Mouse (Mus musculus) spleen, postnatal 10 days (tissue): Measurements from ENCODE around the gene Rtn4.
"Not testable (repeated sequence)": the region's sequence is repeated elsewhere in the genome, so short reads cannot be mapped to it uniquely, and the experiment has no call there.

ENCODE experiments used
- DNase-seq, 2 experiments: peaks; one replicate each; pipeline ENCODE4 v3.0.0; 2021 to 2022; ENCODE audit warnings: low spot score in 2 of 2

Gene Rtn4

DNA sequence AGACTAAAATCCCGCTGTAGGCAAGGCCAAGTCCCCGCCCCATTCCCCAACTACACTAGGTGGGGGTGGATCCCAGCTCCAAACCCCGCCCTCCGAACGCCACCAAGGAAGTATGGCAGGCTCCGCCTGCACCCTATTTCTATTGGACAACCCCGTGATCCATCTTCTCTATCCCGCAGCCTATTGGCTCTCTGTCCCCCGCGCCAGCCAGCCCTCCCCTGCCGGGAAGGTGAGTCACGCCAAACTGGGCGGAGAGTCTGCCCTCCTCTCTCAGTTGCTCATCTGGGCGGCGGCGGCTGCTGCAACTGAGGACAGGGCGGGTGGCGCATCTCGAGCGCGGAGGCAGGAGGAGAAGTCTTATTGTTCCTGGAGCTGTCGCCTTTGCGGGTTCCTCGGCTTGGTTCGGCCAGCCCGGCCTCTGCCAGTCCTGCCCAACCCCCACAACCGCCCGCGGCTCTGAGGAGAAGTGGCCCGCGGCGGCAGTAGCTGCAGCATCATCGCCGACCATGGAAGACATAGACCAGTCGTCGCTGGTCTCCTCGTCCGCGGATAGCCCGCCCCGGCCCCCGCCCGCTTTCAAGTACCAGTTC, at the start of gene Rtn4:
Gene Rtn4 (plus strand): TSS at position 265 of the 590 bp plus-strand sequence.
- peak; percentile 92 to 97 for DNase-seq

DNA sequence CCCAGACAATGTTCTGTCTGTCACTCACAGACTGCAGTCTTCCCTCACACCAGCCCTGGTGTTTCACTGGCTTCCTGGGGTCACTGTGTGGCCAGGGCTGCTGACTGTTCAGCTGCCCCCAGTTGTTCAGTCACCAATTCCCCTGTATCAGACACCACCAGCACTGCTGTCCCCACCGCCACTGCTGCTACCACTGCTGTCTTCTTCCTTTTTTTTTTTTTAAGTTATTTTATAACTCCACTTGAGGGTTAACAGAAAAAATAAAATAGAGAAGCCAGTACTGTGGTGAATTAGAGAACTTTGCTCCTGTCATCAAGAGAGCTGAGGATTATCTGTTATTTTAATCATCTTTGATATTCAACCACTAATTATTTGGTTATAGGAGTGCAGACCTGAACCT, 48.3 kb upstream of the Rtn4 start:
- no peak for DNase-seq

DNA sequence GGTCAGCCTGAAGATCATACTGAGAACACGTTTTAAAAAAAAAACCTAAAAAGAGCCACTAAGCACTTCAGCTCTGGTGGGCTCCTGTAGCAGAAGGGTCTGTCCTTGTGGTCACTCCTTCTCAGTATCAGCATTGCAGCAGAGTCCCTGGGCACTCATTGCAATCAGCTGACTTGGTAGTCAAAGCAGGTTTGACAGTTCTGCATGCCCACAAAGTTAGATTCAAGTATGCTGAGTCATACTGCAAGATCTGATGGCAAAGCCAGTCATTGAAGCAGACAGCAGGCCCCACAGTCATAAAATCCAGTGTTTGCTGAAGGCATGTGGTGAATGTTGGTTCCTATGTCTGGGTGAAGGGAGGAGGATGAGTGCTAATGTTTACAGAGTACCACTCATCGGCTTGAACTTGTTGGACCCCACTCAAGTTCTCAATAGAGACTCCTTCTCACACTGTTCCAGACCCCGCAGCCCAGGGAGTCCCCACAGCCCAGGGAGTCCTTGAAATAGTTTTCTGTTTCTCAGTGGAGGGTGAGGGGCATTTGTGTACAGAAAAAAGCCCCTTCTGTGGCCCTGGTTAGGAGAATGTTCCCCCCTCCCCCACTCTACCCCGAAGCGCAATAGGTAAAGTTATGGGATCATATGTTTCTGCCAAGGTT, 47.2 kb upstream of the Rtn4 start:
- no peak for DNase-seq

DNA sequence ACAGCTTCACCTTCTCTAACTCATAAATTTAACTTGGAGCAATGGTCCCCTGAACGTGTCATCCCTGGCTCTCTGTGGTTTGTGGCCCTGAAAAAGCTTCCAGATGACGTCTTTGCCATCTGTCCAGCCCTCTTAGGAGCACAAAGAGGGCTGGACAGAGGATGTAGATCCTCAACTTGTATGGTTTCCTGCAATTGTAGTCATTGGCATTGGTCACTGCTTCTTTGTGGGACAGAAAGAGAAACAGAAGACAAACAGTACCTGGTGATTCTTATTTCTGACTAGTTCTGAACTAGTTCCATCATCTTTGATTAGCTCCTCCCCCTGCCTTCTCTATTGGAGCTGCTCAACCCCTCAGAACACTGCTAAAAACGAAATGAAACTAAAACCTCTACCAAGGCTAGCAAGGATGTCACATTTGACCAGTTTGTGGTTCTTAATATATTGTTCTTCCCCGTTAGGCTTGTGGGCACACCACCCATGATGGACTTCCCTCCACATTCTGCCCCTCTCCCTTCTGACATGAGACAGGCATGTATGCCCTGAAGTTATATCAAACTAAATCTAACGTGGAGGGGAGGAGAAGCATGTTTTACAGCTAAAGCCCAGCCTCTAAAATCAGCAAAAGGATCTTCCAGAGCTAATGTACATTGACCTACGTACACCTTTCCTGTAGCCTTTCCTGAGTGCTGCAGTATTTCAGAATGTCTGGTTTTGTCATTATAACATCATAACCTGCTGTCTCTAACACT, 45.0 kb upstream of the Rtn4 start:
- peak in 1 of 2 experiments; percentile 14 for DNase-seq

DNA sequence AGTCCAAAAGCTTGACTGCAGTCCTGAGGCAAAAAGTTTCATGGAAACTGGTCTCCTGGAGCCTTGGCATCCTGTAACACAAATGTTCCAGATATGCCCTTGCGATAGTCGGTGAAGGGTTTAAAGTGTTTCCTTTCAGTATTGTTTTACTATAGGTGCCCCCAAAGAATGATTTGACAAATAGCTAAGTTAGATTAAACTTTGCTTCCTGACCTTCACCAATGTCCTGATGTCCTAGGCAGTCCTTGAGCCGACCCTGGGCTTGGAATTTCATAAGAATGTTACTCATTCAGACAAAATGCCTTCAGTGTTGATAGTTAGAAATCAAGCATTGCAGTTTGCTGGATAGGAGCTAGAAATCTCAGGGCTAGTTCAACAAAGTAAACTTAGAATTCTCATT, 37.4 kb upstream of the Rtn4 start:
- not testable (repeated sequence) for DNase-seq

DNA sequence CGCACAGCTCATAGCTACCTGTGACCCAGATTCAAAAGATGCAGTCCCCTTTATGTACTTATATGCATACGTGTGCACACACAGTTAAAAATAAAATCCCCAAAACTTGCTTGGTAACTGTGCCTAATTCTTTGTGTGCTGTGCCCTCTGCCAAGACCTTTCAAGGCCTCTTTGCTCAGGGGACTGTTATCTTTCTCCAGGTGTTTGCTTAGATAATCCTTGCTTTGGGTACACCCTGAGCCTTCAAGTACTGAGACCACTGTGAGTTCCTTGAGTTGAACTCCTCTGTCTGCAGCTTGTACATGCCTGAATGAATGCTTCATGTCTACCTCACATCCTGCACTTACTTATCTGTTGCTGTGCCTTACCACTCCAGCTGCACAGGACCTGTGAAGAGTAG, 32.0 kb upstream of the Rtn4 start:
- no peak for DNase-seq

DNA sequence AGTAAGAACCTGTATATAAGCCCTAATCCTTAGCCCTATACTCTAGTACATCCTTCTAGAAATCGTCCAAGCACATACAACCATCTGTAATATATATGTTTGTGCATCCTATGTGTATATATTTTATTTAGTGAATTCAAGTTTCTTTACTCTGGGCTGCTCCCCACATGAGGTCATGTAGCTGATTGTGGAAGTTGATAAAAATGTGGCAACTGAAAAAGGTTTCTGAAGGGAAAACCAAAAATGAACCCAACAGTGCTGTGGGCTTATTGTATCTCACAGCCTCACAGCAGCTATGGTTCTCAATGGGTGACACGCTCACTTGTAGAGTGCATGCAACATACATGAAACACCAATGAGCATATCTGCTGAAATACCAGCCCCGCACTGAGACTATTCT, 25.1 kb upstream of the Rtn4 start:
- DNase-seq, result no peak

DNA sequence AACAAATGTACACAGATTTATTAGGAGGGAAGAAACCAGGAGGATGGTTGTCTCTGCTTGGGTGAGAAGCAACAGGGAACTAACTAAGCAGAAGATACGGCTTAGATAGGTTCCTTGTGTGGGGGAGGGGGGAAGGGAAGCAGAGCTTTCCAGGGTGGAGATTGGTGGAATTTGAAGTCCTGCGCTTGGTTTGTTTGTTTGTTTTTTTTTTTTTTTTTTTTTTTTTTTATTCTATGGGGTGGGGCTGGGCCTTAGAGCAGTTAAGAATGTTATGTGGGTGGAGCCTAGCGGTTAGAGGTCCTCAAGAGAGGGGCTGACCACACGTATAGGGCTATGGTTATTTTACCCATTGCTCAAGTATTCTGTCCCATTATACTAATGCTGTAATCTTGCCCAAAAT, 23.0 kb upstream of the Rtn4 start:
- no peak for DNase-seq

DNA sequence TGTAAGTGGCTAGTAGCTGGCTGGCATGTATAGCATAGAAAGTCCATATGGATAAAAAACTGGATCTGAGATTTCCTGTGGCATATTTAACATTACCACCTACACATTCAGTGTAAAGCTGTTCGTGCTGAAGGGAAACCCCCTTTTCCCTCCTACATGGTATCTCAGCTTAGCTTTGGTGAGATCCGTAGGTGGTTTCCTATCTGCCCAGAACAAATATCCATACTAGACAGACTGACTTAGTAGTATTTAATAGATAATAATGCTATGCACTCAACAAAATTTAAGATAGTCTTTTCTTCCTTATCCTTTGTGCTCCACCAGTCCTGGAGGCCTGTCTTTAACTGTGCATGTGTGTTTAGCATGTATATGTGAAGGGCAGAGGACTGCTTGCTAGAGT, 19.4 kb upstream of the Rtn4 start:
- DNase-seq, result no peak

DNA sequence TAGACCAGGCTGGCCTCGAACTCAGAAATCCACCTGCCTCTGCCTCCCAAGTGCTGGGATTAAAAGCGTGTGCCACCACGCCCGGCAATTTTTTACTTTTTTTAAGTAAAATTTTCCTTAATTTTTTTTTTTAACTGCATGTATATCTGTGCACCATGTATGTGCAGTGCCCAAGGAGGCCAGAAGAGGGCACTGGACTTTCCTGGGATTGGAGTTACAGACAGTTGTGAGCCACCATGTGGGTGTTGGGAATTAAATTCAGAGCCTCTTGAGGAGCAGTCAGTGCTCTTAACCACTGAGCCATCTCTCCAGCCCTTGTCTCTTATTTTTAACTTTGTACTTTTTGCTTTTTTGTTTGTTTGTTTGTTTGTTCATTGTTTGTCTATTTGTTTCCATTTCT, 16.0 kb upstream of the Rtn4 start:
- DNase-seq, result peak; percentile 11 to 44

DNA sequence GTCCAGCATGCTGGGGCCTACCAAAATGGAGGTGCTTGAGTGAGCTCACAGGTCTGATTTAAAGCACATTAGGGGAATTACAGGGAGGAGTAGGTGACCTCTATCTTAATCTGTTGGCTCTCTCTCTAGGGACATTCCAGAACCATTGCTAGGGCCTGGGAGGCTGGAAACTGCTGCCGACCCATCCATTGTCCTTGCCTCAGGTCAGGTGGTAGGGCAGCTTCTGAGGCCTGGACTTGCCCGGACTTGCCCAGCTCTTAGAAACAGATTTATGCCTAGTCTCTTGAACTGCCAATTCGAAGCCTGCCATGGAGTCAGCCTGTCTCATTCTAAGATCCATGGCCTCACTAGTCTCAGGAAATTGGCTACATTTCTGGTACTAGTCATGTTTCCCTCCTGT, 12.8 kb upstream of the Rtn4 start:
- DNase-seq, result no peak

DNA sequence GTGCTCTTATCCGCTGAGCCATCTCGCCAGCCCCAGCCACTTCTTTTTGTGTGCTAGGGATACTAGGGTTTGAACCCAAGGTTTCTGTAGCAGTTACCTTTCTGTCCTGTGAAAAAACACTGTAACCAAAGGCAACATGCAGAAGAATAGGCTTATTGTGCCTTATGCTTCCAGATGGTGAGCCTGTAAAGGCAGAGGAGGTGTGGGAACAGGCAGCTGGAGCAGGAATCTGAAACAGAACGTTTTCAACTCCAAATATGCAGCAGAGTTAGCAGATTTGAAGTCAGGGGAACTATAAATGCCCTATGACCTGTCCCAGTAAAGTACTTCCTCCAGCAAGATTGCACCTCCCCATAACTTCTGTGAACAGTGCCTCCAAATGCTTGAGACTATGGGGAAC, 12.0 kb upstream of the Rtn4 start:
- DNase-seq, result no peak

DNA sequence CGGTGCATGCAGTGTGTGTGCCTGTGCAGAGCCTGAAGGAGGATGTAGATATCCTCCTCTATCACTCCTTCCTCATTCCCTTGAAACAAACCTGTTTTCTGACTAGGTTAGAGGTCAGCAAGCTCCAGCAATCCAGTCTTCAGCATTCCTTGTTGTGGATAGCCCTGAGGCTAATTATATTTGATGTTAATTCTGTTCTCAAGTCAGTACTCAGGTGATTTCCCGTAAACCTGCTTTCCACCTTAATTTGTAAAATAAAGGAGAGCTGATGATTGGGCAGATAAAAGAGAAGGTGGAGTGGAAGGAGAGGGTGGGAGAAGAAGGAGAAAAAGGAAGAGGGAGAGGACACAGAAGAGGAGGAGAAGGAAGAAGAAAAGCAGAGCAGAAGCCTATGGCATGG, 8.5 kb upstream of the Rtn4 start:
- no peak for DNase-seq

DNA sequence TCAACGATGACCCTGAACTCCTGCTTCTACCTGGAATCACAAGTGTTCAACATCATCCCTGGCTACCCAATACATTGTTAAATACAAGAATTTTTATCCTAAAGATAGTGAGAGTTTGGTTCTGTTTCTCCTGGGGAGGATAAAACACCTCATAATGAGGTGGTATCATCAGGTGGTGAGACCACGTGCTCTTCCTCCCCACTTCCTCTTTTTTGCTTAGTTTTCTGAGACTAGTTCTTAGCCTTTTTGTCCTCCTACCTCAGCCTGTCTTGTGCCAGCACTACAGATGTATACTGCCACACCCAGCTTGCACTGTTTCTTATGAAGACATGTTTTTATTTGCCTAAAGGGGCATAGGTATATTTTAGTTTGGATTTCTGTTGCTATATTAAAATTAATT, 6.6 kb upstream of the Rtn4 start:
- no peak for DNase-seq

DNA sequence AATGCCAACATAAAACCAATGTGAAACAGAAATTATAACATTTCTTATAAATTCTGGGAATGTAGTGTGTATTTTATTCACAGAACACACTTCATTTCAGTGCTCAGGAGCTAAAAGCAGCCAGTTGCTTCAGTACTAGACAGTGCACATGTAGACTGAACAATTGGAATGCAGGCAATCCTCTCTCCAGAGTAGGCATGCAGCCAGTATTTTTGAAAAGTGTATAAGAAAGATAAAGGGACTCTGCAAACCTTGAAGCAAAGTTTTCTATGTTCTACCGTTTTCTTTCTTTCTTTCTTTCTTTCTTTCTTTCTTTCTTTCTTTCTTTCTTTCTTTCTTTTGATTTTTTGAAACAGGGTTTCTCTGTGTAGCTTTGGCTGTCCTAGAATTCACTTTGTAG, 1.2 kb upstream of the Rtn4 start:
- DNase-seq, result no peak

DNA sequence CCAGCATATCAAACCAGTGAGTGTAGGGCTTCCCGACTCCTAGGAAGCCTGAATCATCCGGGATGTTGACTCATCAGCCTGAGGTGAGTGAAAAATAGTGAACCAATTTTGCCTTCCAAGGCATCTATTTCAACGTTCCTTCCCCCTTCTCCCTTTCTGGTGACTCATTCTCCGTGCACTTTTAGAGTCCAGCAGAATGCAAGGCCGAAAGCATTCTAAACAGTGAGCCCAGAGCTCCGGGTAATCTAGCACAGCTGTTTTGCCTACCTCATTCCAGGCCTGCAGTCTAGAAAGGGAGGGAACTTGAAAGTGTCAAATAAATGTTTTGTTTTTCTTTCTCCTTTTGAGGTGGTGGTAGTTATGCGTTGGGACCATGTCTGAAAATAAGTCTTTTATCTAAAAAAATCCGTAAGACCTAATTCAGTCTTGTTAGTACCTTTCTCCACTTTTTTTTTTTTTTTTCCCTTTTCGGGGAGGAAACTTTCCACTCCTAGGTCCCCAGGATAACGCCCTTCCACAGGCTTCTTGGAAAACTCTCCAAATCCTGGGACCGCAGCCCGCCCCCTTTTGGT, 550 bp upstream of the Rtn4 start:
- DNase-seq, result peak in 1 of 2 experiments; percentile 19

DNA sequence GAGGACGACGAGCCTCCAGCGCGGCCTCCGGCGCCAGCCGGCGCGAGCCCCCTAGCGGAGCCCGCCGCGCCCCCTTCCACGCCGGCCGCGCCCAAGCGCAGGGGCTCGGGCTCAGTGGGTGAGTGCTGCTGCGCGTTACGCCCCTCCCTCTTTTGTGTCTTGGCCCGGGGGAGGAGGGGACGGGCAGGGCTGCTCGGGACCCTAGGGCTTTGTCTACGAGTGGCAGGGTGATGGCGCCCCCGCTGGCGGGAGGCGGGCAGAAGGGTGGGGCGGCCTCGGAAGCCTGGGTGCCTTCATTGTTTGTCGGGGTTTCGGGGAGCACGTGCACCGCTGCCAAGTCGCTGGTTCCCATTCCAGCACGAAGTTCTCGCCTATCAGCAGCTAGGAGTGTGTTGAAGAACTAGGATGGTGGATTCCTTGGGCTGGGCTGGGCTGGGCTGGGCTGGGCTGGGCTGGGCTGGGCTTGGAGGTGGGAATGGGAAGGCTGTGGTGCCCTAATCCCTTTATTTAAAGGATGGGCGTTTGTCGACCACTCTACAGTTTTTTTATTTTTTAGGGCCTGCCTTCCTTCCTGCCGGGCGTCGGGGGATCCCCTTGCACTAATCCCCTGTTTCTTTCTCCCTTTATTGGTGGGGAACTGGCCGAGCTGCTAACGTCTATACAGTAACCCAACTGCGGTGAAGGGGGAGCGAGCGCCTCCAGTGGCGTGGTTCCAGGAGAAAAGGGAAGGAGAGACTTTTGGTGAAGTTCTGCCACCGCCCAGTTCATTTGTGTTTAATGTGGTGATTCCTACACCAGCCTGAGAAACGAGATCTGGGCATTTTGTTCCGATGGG, 1.0 kb downstream of the Rtn4 start:
- DNase-seq, result peak; percentile 89 to 93

DNA sequence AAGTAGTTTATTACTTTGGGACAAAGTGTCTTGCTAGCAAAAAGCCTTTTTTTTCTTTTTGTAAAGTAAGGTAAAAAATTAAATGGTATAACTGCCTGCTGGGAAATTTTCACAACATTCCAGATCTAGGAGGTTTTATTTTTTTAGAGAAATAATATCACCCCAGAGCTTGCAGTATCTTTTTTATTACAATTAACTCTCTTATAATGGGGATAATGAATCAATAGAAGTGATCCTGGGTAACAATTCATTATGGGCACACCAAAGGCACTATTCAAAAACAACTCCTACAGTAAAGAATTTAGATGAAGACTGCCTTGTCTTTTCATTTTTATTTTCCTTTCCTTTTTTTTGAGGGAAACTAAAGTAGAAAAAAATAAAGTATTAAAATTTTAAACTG, 2.0 kb downstream of the Rtn4 start:
- DNase-seq, result no peak

DNA sequence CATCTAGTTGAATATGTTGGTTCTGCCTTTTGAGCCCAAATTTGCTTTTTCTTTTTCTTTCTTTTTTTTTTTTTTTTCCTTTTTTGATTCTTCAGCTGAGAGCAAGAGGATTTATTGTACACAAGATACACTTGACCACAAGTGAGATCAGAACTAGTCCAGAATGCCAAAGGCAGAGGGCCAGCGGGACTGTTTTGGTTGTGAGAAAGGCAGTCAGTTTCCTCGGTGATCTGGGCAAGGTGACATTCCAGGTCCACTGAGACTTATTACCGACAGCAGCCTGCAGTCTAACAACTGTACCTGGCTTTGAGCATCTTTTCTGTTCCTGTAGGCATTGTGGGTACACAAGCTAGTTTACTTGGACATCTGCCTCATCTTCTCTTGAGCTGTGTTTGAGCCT, 10.0 kb downstream of the Rtn4 start:
- DNase-seq, result no peak

DNA sequence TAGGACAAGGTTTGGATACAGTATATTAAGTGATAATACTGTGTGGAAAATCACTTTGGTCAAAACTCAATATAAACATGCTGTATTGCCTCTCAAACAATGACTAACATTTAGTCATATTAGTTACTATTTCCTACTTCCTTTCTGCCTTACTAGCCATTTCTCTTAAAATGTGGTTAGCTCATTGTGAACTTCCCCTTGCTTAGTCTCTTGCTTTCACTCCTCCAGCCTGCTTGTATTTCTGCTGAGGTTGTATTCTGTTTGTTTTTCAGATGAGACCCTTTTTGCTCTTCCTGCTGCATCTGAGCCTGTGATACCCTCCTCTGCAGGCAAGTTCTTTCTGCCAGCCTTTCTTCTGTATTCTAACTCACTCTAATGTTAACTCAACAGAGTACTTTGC, 12.5 kb downstream of the Rtn4 start:
- no peak for DNase-seq

DNA sequence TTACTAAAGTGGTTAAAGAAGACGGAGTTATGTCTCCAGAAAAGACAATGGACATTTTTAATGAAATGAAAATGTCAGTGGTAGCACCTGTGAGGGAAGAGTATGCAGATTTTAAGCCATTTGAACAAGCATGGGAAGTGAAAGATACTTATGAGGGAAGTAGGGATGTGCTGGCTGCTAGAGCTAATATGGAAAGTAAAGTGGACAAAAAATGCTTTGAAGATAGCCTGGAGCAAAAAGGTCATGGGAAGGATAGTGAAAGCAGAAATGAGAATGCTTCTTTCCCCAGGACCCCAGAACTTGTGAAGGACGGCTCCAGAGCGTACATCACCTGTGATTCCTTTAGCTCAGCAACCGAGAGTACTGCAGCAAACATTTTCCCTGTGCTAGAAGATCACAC, 14.1 kb downstream of the Rtn4 start:
- DNase-seq, result no peak

DNA sequence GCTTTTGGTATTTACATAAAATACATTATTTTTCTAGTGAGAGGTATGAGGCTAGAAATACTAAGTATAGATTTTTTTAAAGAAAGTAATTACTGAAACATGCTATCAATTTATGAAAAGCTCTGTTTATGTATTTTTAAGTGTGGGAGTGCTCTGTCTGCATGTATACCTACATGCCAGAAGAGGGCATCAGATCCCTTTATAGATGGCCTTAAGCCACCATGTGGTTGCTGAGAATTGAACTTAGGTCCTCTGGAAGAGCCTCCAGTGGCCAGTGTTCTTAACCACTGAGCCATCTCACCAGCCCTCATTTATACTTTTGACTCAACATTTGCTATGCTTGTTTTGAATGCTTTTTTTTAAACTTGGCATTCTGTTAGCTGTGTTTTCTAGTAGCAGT, 16.8 kb downstream of the Rtn4 start:
- DNase-seq, result no peak
